Mouse (Mus musculus) lung, postnatal 25 days (tissue): ENCODE measurements around the gene R3hdm2.

Experiments used
- DNase-seq: peaks from one replicate; pipeline ENCODE4 v3.0.0; 2022; ENCODE audit warnings: low spot score

R3hdm2 gene

DNA sequence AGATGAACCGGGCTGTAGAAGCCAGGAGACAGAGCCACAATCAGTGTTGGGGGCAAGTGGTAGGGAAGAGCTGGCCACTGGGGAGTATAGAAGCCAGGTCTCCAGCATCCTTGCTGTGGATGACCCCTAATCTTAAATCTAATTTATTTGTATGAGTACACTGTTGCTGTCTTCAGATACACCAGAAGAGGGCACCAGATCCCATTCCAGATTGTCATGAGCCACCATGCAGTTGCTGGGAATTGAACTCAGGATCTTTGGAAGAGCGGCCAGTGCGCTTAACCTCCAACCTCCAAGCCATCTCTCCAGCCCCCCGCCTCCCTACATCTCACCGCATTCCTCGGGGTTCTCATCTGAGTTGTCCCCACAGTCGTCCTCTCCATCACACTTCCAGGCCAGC, 166.4 kb downstream of the R3hdm2 start:
- no peak for DNase-seq

DNA sequence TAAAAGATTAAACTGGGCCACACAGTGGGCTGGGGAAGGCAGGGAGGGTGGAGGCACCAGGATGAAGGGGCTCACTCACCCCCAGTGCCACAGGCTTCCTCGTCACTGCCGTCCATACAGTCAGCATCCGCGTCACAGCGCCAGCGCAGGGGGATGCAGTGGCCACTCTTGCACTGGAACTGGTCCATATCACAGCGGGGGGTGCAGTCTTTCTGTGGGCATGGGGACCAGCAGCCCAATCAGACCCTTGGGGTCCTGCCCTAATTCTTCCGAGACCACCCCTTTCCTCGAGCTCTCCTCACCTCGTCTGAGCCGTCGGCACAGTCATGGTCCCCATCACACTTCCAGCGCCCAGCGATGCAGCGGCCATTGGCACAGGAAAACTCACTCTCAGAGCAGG, 168.1 kb downstream of the R3hdm2 start:
- DNase-seq: no peak
